Mouse (Mus musculus) adrenal gland, postnatal 14 days (tissue): ENCODE data around the gene Pla2g4b. TPM values are rescaled to one million over a fixed set of nuclear protein-coding genes. Genes with fewer than 3 reads are reported as not detected.
A peak's percentile ranks its signal among the peaks of the same experiment; 100 is the strongest.

Experiments
- DNase-seq: peaks from one replicate; pipeline ENCODE4 v3.0.0; 2021; ENCODE audit warnings: mixed read lengths
- microRNA-seq, 2 experiments: library from miRNA; unstranded; fragments of <30 nt; microRNA quantifications; one replicate each; pipeline ENCODE4 v1.2.0; 2021
- total RNA-seq: library from RNA; stranded (reverse); gene quantifications from 2 replicates; pipeline ENCODE4 v1.2.3, GENCODE M21; 2021

Gene Pla2g4b
- total RNA-seq, 1 experiment from 2014 or later, result 2.9 TPM

DNA sequence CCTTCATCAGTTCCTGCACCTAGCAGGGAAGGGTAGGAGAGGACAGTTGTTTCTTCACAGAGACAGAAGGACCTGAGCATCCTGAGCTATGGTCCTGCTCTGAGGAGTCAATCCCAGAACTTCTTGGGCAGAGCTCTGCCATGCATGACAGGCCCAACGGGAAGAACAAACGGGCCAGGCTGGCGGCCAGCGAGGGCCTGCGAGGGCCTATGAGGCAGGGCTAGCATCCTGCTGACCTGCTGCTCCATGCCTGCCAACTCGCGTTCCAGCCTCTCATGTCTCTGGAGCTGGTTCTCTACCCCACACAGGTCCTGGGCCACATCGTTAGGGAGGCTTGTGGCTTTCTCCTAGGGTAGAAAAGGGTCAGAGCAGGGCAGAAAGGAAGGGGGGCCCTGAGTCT, 29.0 kb downstream of the Pla2g4b start:
- DNase-seq, result no peak

DNA sequence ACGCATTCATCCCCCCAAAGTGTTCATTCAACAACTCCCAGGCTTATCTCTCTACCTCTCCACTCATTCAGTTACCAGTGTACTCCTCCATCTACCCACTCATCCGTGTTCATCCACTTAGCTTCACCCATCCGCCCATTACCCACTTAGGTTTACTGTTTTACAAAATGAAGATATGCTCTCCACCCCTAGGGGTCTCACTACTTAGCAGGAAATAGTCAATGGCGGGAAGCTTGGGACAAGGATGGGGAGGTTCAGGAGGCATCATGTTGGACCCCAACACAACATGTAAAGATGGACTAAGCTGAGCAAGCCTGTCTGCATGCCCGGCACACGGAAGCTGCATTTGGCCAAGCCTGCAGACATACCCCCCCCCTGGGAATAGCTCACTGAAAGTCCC, 31.4 kb downstream of the Pla2g4b start:
- DNase-seq, result no peak

- no peak for DNase-seq
These were observed 32.0 kb downstream of the Pla2g4b start for GRCm38 (mm10) chr2:120065243-120065642.

GRCm38 (mm10) chr2:120066224-120066623, 33.0 kb downstream of the Pla2g4b start:
- DNase-seq, result peak; percentile 40

- DNase-seq, result peak; percentile 73
These were observed 35.6 kb downstream of the Pla2g4b start for GRCm38 (mm10) chr2:120068555-120069465.

DNA sequence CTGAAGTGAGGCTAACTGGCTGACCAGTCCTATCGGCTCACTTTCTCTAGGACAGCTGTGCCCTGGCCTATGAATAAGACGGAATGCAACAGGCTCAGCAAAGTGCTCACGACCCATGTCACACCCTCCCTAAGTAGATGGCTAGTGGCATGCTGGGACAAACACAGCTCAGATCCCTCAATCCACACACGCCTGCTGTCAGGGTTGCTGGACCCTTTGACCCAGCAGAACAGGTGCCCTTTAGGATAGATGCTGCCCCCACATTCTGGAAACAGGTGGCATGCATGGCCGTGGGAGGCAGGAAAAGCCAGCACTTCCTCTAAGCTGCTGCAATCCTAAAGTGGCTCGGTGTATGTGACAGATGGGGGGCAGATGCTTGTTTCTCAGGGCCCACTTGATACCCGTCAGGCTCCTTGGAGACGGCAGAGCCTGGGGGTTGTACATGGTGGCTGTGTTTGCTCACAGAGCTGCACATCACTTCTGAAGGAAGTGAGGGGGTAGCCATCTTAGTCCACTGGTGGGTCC, 36.3 kb downstream of the Pla2g4b start:
- no peak for DNase-seq

- no peak for DNase-seq
These were observed 40.9 kb downstream of the Pla2g4b start for GRCm38 (mm10) chr2:120074096-120074495.

- peak; percentile 77 for DNase-seq
These were observed 43.0 kb downstream of the Pla2g4b start for GRCm38 (mm10) chr2:120076076-120076705.

- no peak for DNase-seq
These were observed 49.2 kb downstream of the Pla2g4b start for GRCm38 (mm10) chr2:120082416-120082815.

GRCm38 (mm10) chr2:120084593-120085361, 51.6 kb downstream of the Pla2g4b start:
- DNase-seq, result peak; percentile 57

- DNase-seq, result no peak
These were observed 52.8 kb downstream of the Pla2g4b start for GRCm38 (mm10) chr2:120086038-120086437.

DNA sequence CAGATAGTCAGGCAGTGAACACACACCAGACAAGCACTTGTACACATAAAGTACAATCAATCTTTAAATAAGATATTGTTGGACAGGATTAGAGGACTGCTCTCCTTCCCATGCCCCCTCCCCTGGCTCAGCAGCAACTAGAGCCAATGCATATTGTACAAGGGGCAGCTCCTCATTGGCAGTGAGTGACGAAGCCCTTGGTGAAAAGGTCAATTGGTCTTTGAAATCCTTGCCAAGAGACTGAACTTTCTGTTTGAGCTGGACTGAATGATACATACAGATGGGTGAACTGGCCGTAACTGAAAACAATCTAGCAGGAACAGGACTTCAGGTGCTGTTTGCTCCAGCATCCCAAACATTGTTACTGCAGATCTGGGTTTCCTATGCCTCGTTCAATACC, 54.2 kb downstream of the Pla2g4b start:
- peak; percentile 58 for DNase-seq

DNA sequence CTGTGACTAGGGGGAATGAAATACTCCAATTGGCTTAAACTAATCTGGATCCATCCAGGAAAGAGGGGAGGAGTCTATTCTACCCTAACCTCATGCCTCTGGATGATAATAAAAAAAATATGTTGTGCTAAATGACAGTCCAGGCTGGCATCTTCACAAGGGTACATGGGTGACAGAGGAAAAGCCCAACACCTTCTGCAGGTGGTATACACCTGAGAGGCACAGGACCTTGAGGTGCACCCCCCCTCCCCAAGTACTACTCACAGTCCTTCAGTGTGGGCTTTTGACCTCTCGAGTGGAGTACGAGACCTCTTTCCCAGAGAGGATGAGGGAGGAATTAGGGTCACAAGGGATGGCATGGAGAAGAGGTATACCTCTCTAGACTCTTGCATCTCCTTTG, 54.7 kb downstream of the Pla2g4b start:
- DNase-seq, result no peak

GRCm38 (mm10) chr2:120090979-120091378, 57.8 kb downstream of the Pla2g4b start:
- no peak for DNase-seq

Small RNA genes lying within 50 kb of the gene (microRNA-seq; reads per million reads assigned to microRNA genes)
- 0 to 0.38 reads per million in 2 experiments for gene Mir7665

Other genes starting within 250 kb of the Pla2g4b start
- gene Rpap1, start 245.9 kb upstream of the Pla2g4b start, total RNA-seq, result 14.8 and 18.9 TPM in 2 replicates
- gene Tyro3, start 235.7 kb upstream of the Pla2g4b start, total RNA-seq, result 6.0 and 7.7 TPM in 2 replicates
- gene Mga, start 136.2 kb upstream of the Pla2g4b start, total RNA-seq, result 46.9 and 56.9 TPM in 2 replicates
- gene Mapkbp1, start 60.7 kb upstream of the Pla2g4b start, total RNA-seq, result 13.9 and 17.7 TPM in 2 replicates
- gene Jmjd7, start 5.9 kb upstream of the Pla2g4b start, total RNA-seq, result 8.3 and 12.1 TPM in 2 replicates
- 0.85 and 1.2 TPM in 2 replicates for gene Gm28042, start 5.9 kb upstream of the Pla2g4b start, total RNA-seq
- 34.2 and 48.1 TPM in 2 replicates for gene Ehd4, start 121.2 kb downstream of the Pla2g4b start, total RNA-seq
- gene Pla2g4e, start 211.9 kb downstream of the Pla2g4b start, total RNA-seq, result 0.48 and 0.53 TPM in 2 replicates